Mouse (Mus musculus) neural tube, embryonic 13.5 days (tissue): ENCODE data around the gene Itsn1. TPM values are rescaled to one million over a fixed set of nuclear protein-coding genes. Genes with fewer than 3 reads are reported as not detected.
A peak's percentile ranks its signal among the peaks of the same experiment; 100 is the strongest.

Experiments
- ATAC-seq: fragments of 200-750 bp; cut with Nextera tagmentation; 2 replicates; pipeline ENCODE4 v1.8.0; 2017; ENCODE audit warnings: low read depth, mild to moderate bottlenecking, moderate TSS enrichment, moderate library complexity
- H3K27ac ChIP-seq: fragments of 300-500 bp; sonication (generic); replicated peaks from 2 replicates; pipeline ENCODE4 v1.5.1; 2015; ENCODE audit warnings: moderate library complexity, mild to moderate bottlenecking, inconsistent platforms
- H3K27me3 ChIP-seq: fragments of 300-500 bp; sonication (generic); 2 replicates; pipeline ENCODE4 v1.6.1; 2015; ENCODE audit warnings: mild to moderate bottlenecking, inconsistent platforms
- H3K36me3 ChIP-seq: fragments of 300-500 bp; sonication (generic); 2 replicates; pipeline ENCODE4 v1.6.1; 2015; ENCODE audit warnings: mild to moderate bottlenecking, inconsistent platforms
- H3K4me1 ChIP-seq: fragments of 300-500 bp; sonication (generic); replicated peaks from 2 replicates; pipeline ENCODE4 v1.6.1; 2015; ENCODE audit warnings: inconsistent platforms
- H3K4me2 ChIP-seq: fragments of 300-500 bp; sonication (generic); 2 replicates; pipeline ENCODE4 v1.6.1; 2015; ENCODE audit warnings: inconsistent platforms, mild to moderate bottlenecking, moderate library complexity
- H3K4me3 ChIP-seq: fragments of 300-500 bp; sonication (generic); 2 replicates; pipeline ENCODE4 v1.5.1; 2015; ENCODE audit warnings: mild to moderate bottlenecking, inconsistent platforms
- H3K9ac ChIP-seq: fragments of 300-500 bp; sonication (generic); 2 replicates; pipeline ENCODE4 v1.6.1; 2015; ENCODE audit warnings: moderate library complexity, mild to moderate bottlenecking, inconsistent platforms
- H3K9me3 ChIP-seq: fragments of 300-500 bp; sonication (generic); 2 replicates; pipeline ENCODE4 v1.6.1; 2016; ENCODE audit warnings: inconsistent platforms
- WGBS: fragments of 180-500 bp; shearing (Covaris S2); methylation state at CpG from one replicate; pipeline ENCODE4 v1.1.7; 2015; 5-methylcytosine and 5-hydroxymethylcytosine counted together
- polyA plus RNA-seq: library from polyadenylated mRNA; unstranded; fragments of >200 nt; fragmentation: Nextera tagmentation; extraction: Ambion mirVana; gene quantifications from 2 replicates; pipeline ENCODE4 v1.2.1, GENCODE M21; 2015

The Itsn1 gene
- polyA plus RNA-seq, 1 experiment from 2014 or later = 60.4 TPM

- WGBS = 80% methylated on average over 10 of the region's 10 CpGs
These were observed 50.5 kb downstream of the Itsn1 start for GRCm38 (mm10) chr16:91779576-91779975.

DNA sequence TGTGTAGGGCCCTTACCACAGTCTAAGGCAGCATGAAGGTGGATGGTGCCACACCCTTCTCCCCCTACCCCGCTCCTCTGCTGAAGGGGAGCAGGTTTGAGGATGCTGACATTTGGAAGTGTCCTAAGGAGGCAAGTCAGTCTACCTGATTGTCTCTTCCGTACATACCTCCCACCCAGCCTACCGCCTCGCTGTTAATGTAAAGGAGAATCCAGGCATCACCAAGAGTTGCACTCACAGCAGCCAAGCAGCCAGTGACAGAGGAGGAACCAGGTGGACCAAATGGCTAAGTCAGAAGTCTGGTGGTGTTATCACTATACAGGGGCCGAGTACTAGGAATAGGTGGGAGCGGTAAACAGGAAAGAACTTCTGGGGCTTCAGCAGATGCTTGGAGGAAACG, 51.1 kb downstream of the Itsn1 start:
- Histone ChIP-seq H3K27ac (no peak overlapping the region), H3K9ac (no peak overlapping the region), H3K9me3 (no peaks in the 10 kb centered on the region), H3K27me3 (no peaks in the 10 kb centered on the region), H3K4me1 (peaks cover 35% of the 10 kb centered on the region), H3K36me3 (peaks cover 17% of the 10 kb centered on the region), H3K4me3 (no peak overlapping the region), H3K4me2 (no peak overlapping the region)
- no peak for ATAC-seq
- 92% methylated on average over 7 of the region's 7 CpGs for WGBS

More at GRCm38 (mm10) chr16:91779576-91779975, 50.5 kb downstream of the Itsn1 start:
- H3K27ac ChIP-seq = no peak overlapping the region
- no peak overlapping the region for H3K9ac ChIP-seq
- ATAC-seq = no peak
- H3K27me3 ChIP-seq = no peaks in the 10 kb centered on the region
- no peak overlapping the region for H3K4me2 ChIP-seq
- H3K9me3 ChIP-seq = no peaks in the 10 kb centered on the region
- H3K4me1 ChIP-seq = peaks cover 40% of the 10 kb centered on the region
- peaks cover 11% of the 10 kb centered on the region for H3K36me3 ChIP-seq
- H3K4me3 ChIP-seq = no peak overlapping the region

DNA sequence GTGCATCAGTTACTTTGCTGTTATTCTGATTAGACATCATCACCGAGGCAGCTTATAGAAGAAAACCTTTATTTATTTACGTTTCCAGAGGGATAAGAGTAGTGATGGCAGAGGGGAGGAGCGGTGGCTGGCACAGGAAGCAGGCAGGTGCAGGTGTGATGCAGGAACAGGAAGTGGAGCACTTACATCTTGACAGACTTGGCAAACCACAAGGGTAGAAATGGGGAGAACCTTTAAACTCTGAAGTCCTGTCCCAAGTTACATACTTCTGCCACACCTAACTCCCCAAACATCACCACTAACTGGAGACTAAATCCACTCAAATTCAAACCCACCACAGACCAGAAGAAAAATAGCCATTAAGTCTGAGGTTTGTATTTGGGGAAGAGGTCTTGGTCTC, 51.7 kb downstream of the Itsn1 start:
- Histone ChIP-seq H3K36me3 (peaks cover 24% of the 10 kb centered on the region), H3K9me3 (no peaks in the 10 kb centered on the region), H3K4me1 (peaks cover 34% of the 10 kb centered on the region), H3K4me2 (no peak overlapping the region), H3K27me3 (no peaks in the 10 kb centered on the region), H3K27ac (no peak overlapping the region), H3K9ac (no peak overlapping the region), H3K4me3 (no peak overlapping the region)
- ATAC-seq = no peak
- WGBS = 91% methylated on average over 3 of the region's 3 CpGs

GRCm38 (mm10) chr16:91783191-91783590, 54.1 kb downstream of the Itsn1 start:
- peaks cover 38% of the 10 kb centered on the region for H3K4me1 ChIP-seq

GRCm38 (mm10) chr16:91784298-91784697, 55.2 kb downstream of the Itsn1 start:
- 83% methylated on average over 6 of the region's 6 CpGs for WGBS
- H3K9me3 ChIP-seq = no peaks in the 10 kb centered on the region
- peaks cover 36% of the 10 kb centered on the region for H3K4me1 ChIP-seq
- H3K4me3 ChIP-seq = no peak overlapping the region
- no peaks in the 10 kb centered on the region for H3K27me3 ChIP-seq
- no peak for ATAC-seq
- no peak overlapping the region for H3K9ac ChIP-seq
- H3K4me2 ChIP-seq = no peak overlapping the region
- H3K27ac ChIP-seq = no peak overlapping the region
- H3K36me3 ChIP-seq = peaks cover 45% of the 10 kb centered on the region

More at GRCm38 (mm10) chr16:91783191-91783590, 54.1 kb downstream of the Itsn1 start:
- H3K9ac ChIP-seq = no peak overlapping the region
- peaks cover 41% of the 10 kb centered on the region for H3K36me3 ChIP-seq
- no peaks in the 10 kb centered on the region for H3K9me3 ChIP-seq
- no peak overlapping the region for H3K4me2 ChIP-seq
- WGBS = 88% methylated on average over 7 of the region's 7 CpGs
- H3K27me3 ChIP-seq = no peaks in the 10 kb centered on the region
- ATAC-seq = no peak
- no peak overlapping the region for H3K27ac ChIP-seq
- H3K4me3 ChIP-seq = no peak overlapping the region

GRCm38 (mm10) chr16:91786425-91786824, 57.3 kb downstream of the Itsn1 start:
- peaks cover 45% of the 10 kb centered on the region for H3K36me3 ChIP-seq
- H3K4me2 ChIP-seq = no peak overlapping the region
- WGBS = 81% methylated on average over 10 of the region's 10 CpGs
- H3K4me1 ChIP-seq = peaks cover 29% of the 10 kb centered on the region
- H3K27ac ChIP-seq = peak overlapping the region; percentile 52; the same call in 1 of the 2 replicates
- H3K9me3 ChIP-seq = no peaks in the 10 kb centered on the region
- H3K4me3 ChIP-seq = no peak overlapping the region
- H3K9ac ChIP-seq = no peak overlapping the region
- peak; percentile 26; the same call in 1 of the 2 replicates for ATAC-seq
- H3K27me3 ChIP-seq = no peaks in the 10 kb centered on the region

DNA sequence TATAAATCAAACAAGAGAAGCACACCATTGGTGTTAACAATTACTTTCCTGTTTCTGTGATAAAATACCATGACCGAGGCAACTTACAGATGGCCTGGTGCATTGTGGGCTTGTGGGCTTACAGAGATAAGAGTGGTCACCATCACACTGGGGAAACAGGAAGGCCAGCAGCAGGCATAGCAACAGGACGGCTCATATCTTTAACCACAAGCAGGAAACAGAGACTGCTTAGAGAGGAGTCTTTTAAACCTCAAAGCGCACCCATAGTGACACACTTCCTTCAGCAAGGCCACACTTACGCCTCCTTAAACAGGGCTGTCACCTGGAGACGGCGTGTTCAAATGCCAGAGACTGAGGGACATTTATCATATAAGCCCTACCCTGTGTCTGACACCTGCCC, 60.6 kb downstream of the Itsn1 start:
- Histone ChIP-seq H3K4me3 (no peak overlapping the region), H3K36me3 (peaks cover 48% of the 10 kb centered on the region), H3K9ac (no peak overlapping the region), H3K4me2 (no peak overlapping the region), H3K4me1 (peaks cover 26% of the 10 kb centered on the region), H3K9me3 (no peaks in the 10 kb centered on the region), H3K27me3 (no peaks in the 10 kb centered on the region), H3K27ac (no peak overlapping the region)
- 0 out of 2 replicates have a peak, but pooled peaks have one; percentile 42 for ATAC-seq
- 76% methylated on average over 6 of the region's 6 CpGs for WGBS

- Histone ChIP-seq H3K9ac (no peak overlapping the region), H3K4me1 (peaks cover 10% of the 10 kb centered on the region; the same call in 1 of the 2 replicates), H3K27me3 (no peaks in the 10 kb centered on the region), H3K4me2 (no peak overlapping the region), H3K36me3 (peaks cover 47% of the 10 kb centered on the region), H3K9me3 (no peaks in the 10 kb centered on the region), H3K27ac (no peak overlapping the region), H3K4me3 (no peak overlapping the region)
- WGBS = 76% methylated on average over 8 of the region's 8 CpGs
- no peak for ATAC-seq
These were observed 63.6 kb downstream of the Itsn1 start for GRCm38 (mm10) chr16:91792477-91793196.

DNA sequence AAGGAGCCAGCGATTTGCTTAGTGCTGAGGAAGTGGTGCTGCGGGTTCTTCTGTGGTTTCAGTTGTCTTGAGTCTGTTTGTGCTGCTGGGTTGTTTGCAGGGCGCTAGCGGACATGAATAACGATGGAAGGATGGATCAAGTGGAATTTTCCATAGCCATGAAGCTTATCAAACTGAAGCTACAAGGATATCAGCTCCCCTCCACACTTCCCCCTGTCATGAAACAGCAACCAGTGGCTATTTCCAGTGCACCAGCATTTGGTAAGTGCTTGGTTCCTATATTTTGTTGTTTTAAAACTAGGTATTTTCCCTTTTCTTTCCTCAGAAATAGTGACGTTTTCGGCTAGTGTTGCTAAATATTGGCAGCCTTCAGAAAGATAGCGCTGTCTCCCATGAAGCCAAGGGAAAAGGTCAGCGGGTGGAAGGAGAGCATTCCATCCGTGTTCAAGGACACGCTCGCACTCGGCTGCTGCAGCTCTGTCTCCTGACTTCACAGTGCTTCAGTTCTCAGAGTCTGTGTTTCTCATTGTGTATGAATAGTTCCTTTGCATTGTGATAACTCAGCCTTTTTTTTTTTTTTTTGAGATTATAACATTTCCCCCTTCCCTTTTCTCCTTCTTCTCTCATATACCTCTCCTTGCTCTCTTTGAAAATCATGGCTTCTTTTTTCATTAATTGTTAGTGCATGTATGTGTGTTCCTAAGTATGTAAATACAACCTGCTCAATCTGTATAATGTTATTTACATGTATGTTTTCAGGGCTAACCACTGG, 64.6 kb downstream of the Itsn1 start:
- 94% methylated on average over 13 of the region's 13 CpGs for WGBS
- ATAC-seq = no peak
- Histone ChIP-seq H3K4me3 (no peak overlapping the region), H3K9ac (no peak overlapping the region), H3K27me3 (no peaks in the 10 kb centered on the region), H3K4me2 (no peak overlapping the region), H3K27ac (no peak overlapping the region), H3K4me1 (peaks cover 10% of the 10 kb centered on the region; the same call in 1 of the 2 replicates), H3K9me3 (no peaks in the 10 kb centered on the region), H3K36me3 (peaks cover 37% of the 10 kb centered on the region)

GRCm38 (mm10) chr16:91794306-91794705, 65.2 kb downstream of the Itsn1 start:
- ATAC-seq = no peak
- Histone ChIP-seq H3K36me3 (peaks cover 37% of the 10 kb centered on the region), H3K9me3 (no peaks in the 10 kb centered on the region), H3K27me3 (no peaks in the 10 kb centered on the region), H3K4me2 (no peak overlapping the region), H3K4me3 (no peak overlapping the region), H3K9ac (no peak overlapping the region), H3K4me1 (peaks cover 10% of the 10 kb centered on the region; the same call in 1 of the 2 replicates), H3K27ac (no peak overlapping the region)
- 93% methylated on average over 7 of the region's 7 CpGs for WGBS

DNA sequence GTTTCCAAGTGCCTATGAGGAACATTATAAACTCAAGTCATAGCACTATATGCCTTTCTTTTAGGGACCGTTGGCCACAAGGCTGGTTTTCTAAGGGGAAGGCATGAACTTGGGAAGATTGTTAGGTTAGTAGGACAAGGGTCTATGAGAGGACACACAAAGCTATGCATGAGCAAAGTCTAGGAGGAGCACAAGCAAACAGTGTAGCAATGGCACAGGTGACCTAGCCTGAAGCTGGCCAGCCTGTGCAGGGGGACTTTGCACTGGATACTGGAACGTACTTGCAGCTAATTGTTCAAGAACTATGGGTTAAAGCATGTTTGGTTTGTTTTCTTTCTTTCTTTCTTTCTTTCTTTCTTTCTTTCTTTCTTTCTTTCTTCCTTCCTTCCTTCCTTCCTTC, 66.0 kb downstream of the Itsn1 start:
- H3K4me3 ChIP-seq = no peak overlapping the region
- H3K9me3 ChIP-seq = no peaks in the 10 kb centered on the region
- peaks cover 37% of the 10 kb centered on the region for H3K36me3 ChIP-seq
- H3K4me2 ChIP-seq = no peak overlapping the region
- ATAC-seq = no peak
- H3K27ac ChIP-seq = no peak overlapping the region
- WGBS = 94% methylated on average over 2 of the region's 2 CpGs
- no peaks in the 10 kb centered on the region for H3K27me3 ChIP-seq
- no peak overlapping the region for H3K9ac ChIP-seq
- H3K4me1 ChIP-seq = peaks cover 7% of the 10 kb centered on the region; the same call in 1 of the 2 replicates

DNA sequence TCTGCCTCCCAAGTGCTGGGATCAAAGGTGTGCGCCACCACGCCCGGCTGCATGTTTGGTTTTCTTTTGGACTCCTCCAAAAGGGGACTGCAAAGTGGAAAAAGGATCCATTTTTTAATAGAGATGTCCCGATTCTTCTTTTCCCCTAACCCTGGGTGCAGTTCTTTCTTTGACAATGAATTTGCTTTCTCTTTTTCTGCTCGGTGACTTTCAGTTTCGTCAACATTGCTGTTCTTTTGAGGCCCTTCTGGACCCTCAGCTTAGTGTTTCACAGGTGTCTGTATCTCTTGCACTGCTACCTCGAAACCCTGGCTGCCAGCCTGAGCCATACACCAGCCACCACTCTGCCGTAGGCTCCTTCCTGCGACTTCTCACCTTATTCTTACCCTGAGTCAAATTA, 66.5 kb downstream of the Itsn1 start:
- 97% methylated on average over 9 of the region's 9 CpGs for WGBS
- peaks cover 37% of the 10 kb centered on the region for H3K36me3 ChIP-seq
- no peak overlapping the region for H3K4me3 ChIP-seq
- no peak overlapping the region for H3K4me2 ChIP-seq
- H3K9me3 ChIP-seq = no peaks in the 10 kb centered on the region
- no peak overlapping the region for H3K27ac ChIP-seq
- ATAC-seq = no peak
- peaks cover 1% of the 10 kb centered on the region; the same call in 1 of the 2 replicates for H3K4me1 ChIP-seq
- H3K9ac ChIP-seq = no peak overlapping the region
- no peaks in the 10 kb centered on the region for H3K27me3 ChIP-seq
